Mouse (Mus musculus) forebrain, postnatal 0 days (tissue): ENCODE measurements around the gene Slc22a17. TPM values are rescaled to one million over a fixed set of nuclear protein-coding genes. Genes with fewer than 3 reads are reported as not detected.

Source experiments
- ATAC-seq: fragments of 200-750 bp; cut with Nextera tagmentation; 2 replicates; pipeline ENCODE4 v1.8.0; 2017; ENCODE audit warnings: mild to moderate bottlenecking, moderate library complexity
- DNase-seq: peaks from one replicate; pipeline ENCODE4 v3.0.0-alpha.2; 2015
- H3K27ac ChIP-seq: fragments of 300-500 bp; sonication (generic); 2 replicates; pipeline ENCODE4 v1.5.1; 2014; ENCODE audit warnings: low read depth, mild to moderate bottlenecking, antibody characterized with exemption, low read length, moderate library complexity, mixed read lengths
- H3K27me3 ChIP-seq: fragments of 300-500 bp; sonication (generic); 2 replicates; pipeline ENCODE4 v1.6.1; 2014; ENCODE audit warnings: mild to moderate bottlenecking, low read length, mixed read lengths; ENCODE audit not compliant: insufficient read depth
- H3K36me3 ChIP-seq: fragments of 300-500 bp; sonication (generic); 2 replicates; pipeline ENCODE4 v1.6.1; 2014; ENCODE audit warnings: mild to moderate bottlenecking, moderate library complexity; ENCODE audit not compliant: insufficient read depth
- H3K4me1 ChIP-seq: fragments of 300-500 bp; sonication (generic); 2 replicates; pipeline ENCODE4 v1.6.1; 2014; ENCODE audit warnings: antibody characterized with exemption; ENCODE audit not compliant: insufficient read depth
- H3K4me2 ChIP-seq: fragments of 300-500 bp; sonication (generic); 2 replicates; pipeline ENCODE4 v1.6.1; 2014; ENCODE audit warnings: low read depth, mild to moderate bottlenecking, moderate library complexity
- H3K4me3 ChIP-seq: fragments of 300-500 bp; sonication (generic); 2 replicates; pipeline ENCODE4 v1.5.1; 2014; ENCODE audit warnings: low read depth, low read length, mixed read lengths
- H3K9ac ChIP-seq: fragments of 300-500 bp; sonication (generic); 2 replicates; pipeline ENCODE4 v1.6.1; 2014; ENCODE audit warnings: mild to moderate bottlenecking
- H3K9me3 ChIP-seq: fragments of 300-500 bp; sonication (generic); 2 replicates; pipeline ENCODE4 v1.6.1; 2016; ENCODE audit warnings: low read length
- CTCF ChIP-seq: sonication (generic); IDR thresholded peaks from 2 replicates; pipeline ENCODE4 v1.5.1; 2016; ENCODE audit warnings: antibody characterized with exemption, control low read depth, low read depth
- WGBS: fragments of 180-500 bp; shearing (Covaris S2); extraction: QIAGEN DNeasy Blood & Tissue Kit; methylation state at CpG from one replicate; pipeline ENCODE4 v1.1.7; 2014; 5-methylcytosine and 5-hydroxymethylcytosine counted together
- polyA plus RNA-seq: library from polyadenylated mRNA; unstranded; fragments of >200 nt; fragmentation: Nextera tagmentation; extraction: Ambion mirVana; gene quantifications from 2 replicates; pipeline ENCODE4 v1.2.1, GENCODE M21; 2015
- total RNA-seq: library from RNA; depleted of rRNA; stranded (reverse); fragments of >200 nt; gene quantifications from 2 replicates; pipeline ENCODE4 v1.2.3, GENCODE M21; 2014

The Slc22a17 gene
- total and polyA plus RNA-seq, 2 experiments from 2014 or later, result 282 to 359 TPM

- H3K9ac ChIP-seq, result peak overlapping the region; percentile 99
- H3K36me3 ChIP-seq, result peaks cover 34% of the 10 kb centered on the region
- no peaks in the 10 kb centered on the region for H3K4me1 ChIP-seq
- H3K9me3 ChIP-seq, result no peaks in the 10 kb centered on the region
- H3K4me2 ChIP-seq, result peak overlapping the region; percentile 62
- H3K4me3 ChIP-seq, result peak overlapping the region; percentile 98
- DNase-seq (peak; percentile 72), ATAC-seq (peak; percentile 30)
- WGBS, result under 1% methylated on average over 54 of the region's 54 CpGs
- TF ChIP-seq CTCF, result no peak
- H3K27me3 ChIP-seq, result no peaks in the 10 kb centered on the region
- H3K27ac ChIP-seq, result peak overlapping the region; percentile 98
Observed at GRCm38 (mm10) chr14:54894296-54895151, 18.4 kb downstream of the Slc22a17 start.

DNA sequence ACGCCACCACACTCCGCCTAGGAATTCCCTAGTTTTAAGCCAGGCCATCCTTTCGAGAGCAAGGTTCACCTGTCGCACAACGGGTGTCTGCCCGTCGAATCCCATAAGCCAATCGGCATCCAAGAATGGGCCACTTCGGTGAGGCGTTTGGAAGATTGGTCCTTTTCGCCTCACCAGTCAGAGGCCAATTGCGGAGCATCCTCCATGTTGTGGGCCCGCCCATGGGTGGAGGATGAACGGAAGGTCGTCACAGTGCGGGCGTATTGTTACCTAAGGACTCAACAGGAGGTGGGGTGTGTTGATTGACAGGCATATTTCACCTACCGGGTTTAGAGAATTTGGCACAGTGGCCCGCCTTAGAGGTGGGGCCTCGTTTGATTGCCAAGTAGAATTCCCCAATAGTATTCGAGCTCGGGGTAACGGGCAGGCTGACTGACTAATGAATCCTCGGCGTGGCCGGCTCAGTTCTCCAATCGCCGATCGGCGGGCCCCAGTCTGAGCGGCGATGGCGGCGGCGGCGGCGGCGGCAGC, 19.2 kb downstream of the Slc22a17 start:
- Histone ChIP-seq H3K9me3 (no peaks in the 10 kb centered on the region), H3K36me3 (peaks cover 29% of the 10 kb centered on the region), H3K9ac (peak overlapping the region; percentile 99), H3K4me3 (peak overlapping the region; percentile 98), H3K27ac (peak overlapping the region; percentile 98), H3K4me1 (no peaks in the 10 kb centered on the region), H3K27me3 (no peaks in the 10 kb centered on the region), H3K4me2 (peak overlapping the region; percentile 62)
- TF ChIP-seq CTCF, result no peak; the same call in 1 of the 2 replicates
- under 1% methylated on average over 38 of the region's 38 CpGs for WGBS
- ATAC-seq (peak; percentile 97), DNase-seq (peak; percentile 99)

DNA sequence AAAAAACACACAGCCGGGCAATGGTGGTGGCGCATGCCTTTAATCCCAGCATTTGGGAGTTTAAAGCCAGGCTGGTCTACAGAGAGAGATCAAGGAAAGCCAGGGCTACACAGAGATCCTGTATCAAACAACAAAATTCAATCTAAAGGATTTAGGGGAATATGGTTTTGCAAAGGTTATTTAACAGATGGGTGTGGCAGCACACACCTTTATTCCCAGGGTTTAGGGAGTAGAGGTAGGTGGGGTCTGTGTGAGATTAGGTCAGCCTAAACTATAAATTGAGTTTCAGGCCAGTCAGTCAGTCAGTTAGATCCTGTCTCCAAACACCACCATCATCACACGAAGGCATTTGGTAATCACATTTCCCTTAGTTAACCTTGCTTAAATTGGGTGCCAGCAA, 20.7 kb downstream of the Slc22a17 start, which contains the start of gene Pabpn1:
Pabpn1 (plus strand) TSS at position 301 of the 400 bp plus-strand sequence.
- Histone ChIP-seq H3K27ac (peak within 1 kb of the TSS; percentile 66), H3K9me3 (no peaks in the 10 kb centered on the region), H3K4me3 (peak within 1 kb of the TSS; percentile 98), H3K27me3 (no peaks in the 10 kb centered on the region), H3K4me2 (peak within 1 kb of the TSS; percentile 46), H3K9ac (0 out of 2 replicates have a peak within 1 kb of the TSS, but pooled peaks have one; percentile 22), H3K36me3 (peaks cover 21% of the 10 kb centered on the region), H3K4me1 (no peaks in the 10 kb centered on the region)
- no peak for TF ChIP-seq CTCF
- 93% methylated on average over 3 of the region's 3 CpGs for whole genome bisulfite sequencing
- ATAC-seq (no peak), DNase-seq (no peak)

DNA sequence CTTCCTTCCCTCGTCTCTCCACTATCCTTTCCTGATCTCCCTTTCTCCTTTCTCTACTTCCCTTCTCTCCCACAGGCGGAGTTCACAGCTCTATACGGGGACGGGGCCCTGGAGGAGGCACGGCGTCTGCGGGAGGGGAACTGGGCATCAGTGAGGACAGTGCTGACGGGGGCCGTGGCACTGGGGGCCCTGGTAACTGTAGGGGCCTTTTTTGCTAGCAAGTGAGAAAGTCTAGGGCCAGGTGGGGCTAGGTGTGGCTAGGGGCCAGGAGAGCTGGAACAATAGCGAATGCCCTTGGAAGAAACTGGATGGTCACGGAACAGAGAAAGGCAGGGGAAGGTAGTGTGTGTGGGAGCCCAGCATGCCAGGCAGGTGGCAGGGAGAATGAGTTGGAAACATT, 27.6 kb downstream of the Slc22a17 start:
- Histone ChIP-seq H3K9ac (no peak overlapping the region), H3K9me3 (no peaks in the 10 kb centered on the region), H3K36me3 (peaks cover 17% of the 10 kb centered on the region), H3K4me3 (no peak overlapping the region), H3K27me3 (no peaks in the 10 kb centered on the region), H3K4me1 (peaks cover 15% of the 10 kb centered on the region; the same call in 1 of the 2 replicates), H3K27ac (no peak overlapping the region), H3K4me2 (no peak overlapping the region)
- DNase-seq (no peak), ATAC-seq (no peak)
- WGBS, result 96% methylated on average over 11 of the region's 11 CpGs
- no peak for TF ChIP-seq CTCF

GRCm38 (mm10) chr14:54884022-54884712, 28.8 kb downstream of the Slc22a17 start:
- 37% methylated on average over 21 of the region's 21 CpGs for WGBS
- peak overlapping the region; percentile 83 for H3K9ac ChIP-seq
- H3K36me3 ChIP-seq, result peaks cover 17% of the 10 kb centered on the region
- no peaks in the 10 kb centered on the region for H3K27me3 ChIP-seq
- H3K27ac ChIP-seq, result peak overlapping the region; percentile 89
- peaks cover 15% of the 10 kb centered on the region; the same call in 1 of the 2 replicates for H3K4me1 ChIP-seq
- H3K9me3 ChIP-seq, result no peaks in the 10 kb centered on the region
- no peak for TF ChIP-seq CTCF
- H3K4me3 ChIP-seq, result peak overlapping the region; percentile 77
- H3K4me2 ChIP-seq, result peak overlapping the region; percentile 80
- no peak for DNase-seq
- ATAC-seq, result no peak

DNA sequence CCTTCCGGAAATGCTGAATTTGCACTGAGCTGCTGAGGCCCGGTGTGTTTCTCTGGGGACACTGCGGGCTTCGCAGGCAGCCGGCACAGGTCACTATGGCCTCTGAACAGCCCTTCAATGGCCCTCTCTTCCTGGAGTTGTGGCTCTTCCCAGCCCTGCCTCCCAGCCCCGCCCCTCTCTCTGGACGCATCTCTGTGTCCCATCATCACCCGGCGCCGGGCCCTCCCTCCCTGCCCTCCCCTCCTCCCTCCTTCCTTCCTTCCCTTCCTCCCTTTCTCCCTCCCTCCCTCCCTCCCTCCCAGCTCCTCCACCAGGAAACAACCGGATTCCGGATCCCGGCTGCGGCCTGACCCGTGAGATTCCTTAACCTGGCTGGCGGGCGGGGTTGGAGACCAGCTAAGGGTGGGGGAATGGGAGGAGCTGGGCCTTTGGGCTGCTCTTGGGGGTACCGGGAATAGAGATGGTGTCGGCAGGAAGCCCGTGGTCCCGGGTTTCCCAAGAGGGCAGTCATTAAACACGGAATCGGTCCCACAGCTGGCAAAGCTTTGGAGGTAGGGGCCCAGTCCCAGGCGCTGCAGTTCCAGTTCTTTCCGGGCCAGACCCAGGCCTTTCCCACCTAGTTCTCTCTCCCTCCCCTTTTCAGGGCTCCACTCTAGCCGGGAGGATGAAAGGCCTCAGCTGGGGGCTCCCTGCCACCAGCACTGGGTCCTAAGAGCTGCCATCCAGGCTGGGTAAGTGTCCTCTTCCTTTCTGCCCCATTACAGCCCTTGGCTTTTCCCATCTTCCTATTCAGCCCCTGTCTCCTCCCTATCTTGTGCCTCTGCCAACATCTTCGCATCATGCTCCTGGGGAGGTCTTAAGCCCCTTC, 29.5 kb downstream of the Slc22a17 start, which contains the start of the genes Bcl2l2 and Gm20521:
Bcl2l2 (plus strand) TSS at position 224 of the 868 bp plus-strand sequence.
Gm20521 (plus strand) TSS at position 288 of the 868 bp plus-strand sequence.
- ATAC-seq, result peak; percentile 91

More for the DNA sequence above, 29.5 kb downstream of the Slc22a17 start, which contains the start of the genes Bcl2l2 and Gm20521:
- Histone ChIP-seq H3K27me3 (no peaks in the 10 kb centered on the region), H3K9me3 (no peaks in the 10 kb centered on the region), H3K36me3 (peaks cover 17% of the 10 kb centered on the region), H3K9ac (peak within 1 kb of the TSS; percentile 83), H3K4me1 (peaks cover 15% of the 10 kb centered on the region; the same call in 1 of the 2 replicates), H3K4me3 (peak within 1 kb of the TSS; percentile 77), H3K27ac (peak within 1 kb of the TSS; percentile 89), H3K4me2 (peak within 1 kb of the TSS; percentile 80)
- peak; percentile 86 for DNase-seq
- 2% methylated on average over 27 of the region's 27 CpGs for WGBS
- TF ChIP-seq CTCF, result no peak
